13 mouse cellular contexts compared by ENCODE assay signal in genomic region chr11:80067558-80067957, GRCm38 (mm10). TPM values are rescaled to one million over a fixed set of nuclear protein-coding genes. Genes with fewer than 3 reads are reported as not detected.
DNase-seq lines count a peak whose midpoint lies in the region; ATAC-seq and TF ChIP-seq lines count a peak whose summit lies in the region.
"Had no signal": no experiment of that assay in that cellular context is flagged by ENCODE, and none has a peak within 500 bp of the region (broad histone marks: within the 10 kb centered on the region; RNA-seq: fewer than 3 reads in every experiment).

No protein-coding gene starts in this region.

- DNase-seq in embryonic facial prominence, embryonic 10.5 days (ENCODE audit: low spot score): no peak
- peak in 1 of 2 experiments; percentile 46 for DNase-seq in spleen, adult 2 months (ENCODE audit: low read depth in 1 of 2, low spot score in 2 of 2)
- DNase-seq in spleen, adult 12 weeks (ENCODE audit: low spot score): no peak
- no peak for DNase-seq in hindbrain, embryonic 10.5 days (ENCODE audit: low spot score)
- no peak for DNase-seq in midbrain, embryonic 14.5 days
- DNase-seq in retina, embryonic 14.5 days (ENCODE audit: low spot score): no peak
- DNase-seq: adrenal gland, postnatal 36 days; cerebellum, adult 8-10 months; right cerebral cortex, adult 18-20 months had no signal

- no peaks in the 10 kb centered on the region for H3K27me3 ChIP-seq in embryonic facial prominence, embryonic 15.5 days
- no peaks in the 10 kb centered on the region for H3K27me3 ChIP-seq in embryonic facial prominence, embryonic 10.5 days (replicated peaks; ENCODE audit: low read depth, poor library complexity, severe bottlenecking)
- no peaks in the 10 kb centered on the region for H3K27me3 ChIP-seq in spleen, adult 2 months (ENCODE audit: control insufficient read depth, insufficient read depth, low read length)
- H3K27me3 ChIP-seq in hindbrain, embryonic 10.5 days (ENCODE audit: insufficient read depth, poor library complexity, severe bottlenecking): no peaks in the 10 kb centered on the region
- H3K27me3 ChIP-seq in midbrain, embryonic 14.5 days (ENCODE audit: control insufficient read depth, insufficient read depth, low read length): no peaks in the 10 kb centered on the region
- H3K27me3 ChIP-seq: heart, embryonic 12.5 days had no signal

- 64% methylated on average over 5 of the region's 5 CpGs for whole genome bisulfite sequencing in embryonic facial prominence, embryonic 15.5 days
- WGBS in embryonic facial prominence, embryonic 10.5 days: 85% methylated on average over 5 of the region's 5 CpGs
- 8% methylated on average over 5 of the region's 5 CpGs for WGBS in spleen, adult 2 months
- 95% methylated on average over 5 of the region's 5 CpGs for WGBS in hindbrain, embryonic 10.5 days
- WGBS in midbrain, embryonic 14.5 days: 95% methylated on average over 5 of the region's 5 CpGs

- no peak for ATAC-seq in embryonic facial prominence, embryonic 15.5 days (ENCODE audit: insufficient number of reproducible peaks, low FRiP score, low TSS enrichment, low read depth)
- peak; percentile 62 for ATAC-seq in monocyte, adult 5-6 weeks (replicated peaks; ENCODE audit: insufficient number of reproducible peaks, low FRiP score, low TSS enrichment, poor library complexity, severe bottlenecking)
- no peak for ATAC-seq in midbrain, embryonic 14.5 days (ENCODE audit: low FRiP score, low TSS enrichment)

- no peak overlapping the region for H3K9ac ChIP-seq in embryonic facial prominence, embryonic 15.5 days
- no peak overlapping the region for H3K9ac ChIP-seq in midbrain, embryonic 14.5 days (replicated peaks; ENCODE audit: low read length)
- H3K9ac ChIP-seq: heart, embryonic 12.5 days had no signal

- no peak for TF ChIP-seq CTCF in spleen, adult 2 months (IDR thresholded peaks at IDR 0.05; ENCODE audit: extremely low read depth, insufficient read depth, insufficient read length, insufficient replicate concordance)

- no peak for TF ChIP-seq POLR2A in spleen, adult 2 months (IDR thresholded peaks at IDR 0.05; ENCODE audit: low read depth, low read length)

- 0 out of 2 replicates have a peak overlapping the region, but pooled peaks have one; percentile 1 for H3K27ac ChIP-seq in embryonic facial prominence, embryonic 15.5 days (replicated peaks)
- H3K27ac ChIP-seq in embryonic facial prominence, embryonic 10.5 days (replicated peaks): no peak overlapping the region
- H3K27ac ChIP-seq in spleen, adult 2 months (ENCODE audit: insufficient read depth, low read length): peak overlapping the region; percentile 90
- H3K27ac ChIP-seq in hindbrain, embryonic 10.5 days: no peak overlapping the region
- H3K27ac ChIP-seq in midbrain, embryonic 14.5 days (replicated peaks; ENCODE audit: low read depth, low read length): no peak overlapping the region
- H3K27ac ChIP-seq: stomach, postnatal 0 days had no signal

- H3K36me3 ChIP-seq in embryonic facial prominence, embryonic 15.5 days: peaks cover 5% of the 10 kb centered on the region; the same call in 1 of the 2 replicates
- peaks cover 29% of the 10 kb centered on the region for H3K36me3 ChIP-seq in embryonic facial prominence, embryonic 10.5 days (replicated peaks)
- H3K36me3 ChIP-seq in spleen, adult 2 months (ENCODE audit: control insufficient read depth, insufficient read depth, low read length): peaks cover 7% of the 10 kb centered on the region
- peaks cover 13% of the 10 kb centered on the region for H3K36me3 ChIP-seq in hindbrain, embryonic 10.5 days
- H3K36me3 ChIP-seq in midbrain, embryonic 14.5 days (ENCODE audit: control insufficient read depth, insufficient read depth, low read length): no peaks in the 10 kb centered on the region

- no peaks in the 10 kb centered on the region for H3K9me3 ChIP-seq in embryonic facial prominence, embryonic 15.5 days (replicated peaks)
- no peaks in the 10 kb centered on the region for H3K9me3 ChIP-seq in embryonic facial prominence, embryonic 10.5 days
- H3K9me3 ChIP-seq in hindbrain, embryonic 10.5 days: no peaks in the 10 kb centered on the region
- no peaks in the 10 kb centered on the region for H3K9me3 ChIP-seq in midbrain, embryonic 14.5 days (ENCODE audit: control insufficient read depth, low read length)
- H3K9me3 ChIP-seq: heart, embryonic 12.5 days had no signal

- no peak overlapping the region for H3K4me3 ChIP-seq in embryonic facial prominence, embryonic 15.5 days (replicated peaks)
- H3K4me3 ChIP-seq in embryonic facial prominence, embryonic 10.5 days: no peak overlapping the region
- H3K4me3 ChIP-seq in spleen, adult 2 months (ENCODE audit: extremely low read depth, insufficient read depth, insufficient read length): peak overlapping the region; percentile 35; the same call in 1 of the 2 replicates
- H3K4me3 ChIP-seq in hindbrain, embryonic 10.5 days: no peak overlapping the region
- H3K4me3 ChIP-seq in midbrain, embryonic 14.5 days (replicated peaks; ENCODE audit: low read depth, low read length): no peak overlapping the region
- H3K4me3 ChIP-seq: heart, embryonic 12.5 days had no signal

- H3K4me2 ChIP-seq in embryonic facial prominence, embryonic 15.5 days (replicated peaks): no peak overlapping the region
- H3K4me2 ChIP-seq in midbrain, embryonic 14.5 days (ENCODE audit: low read length): no peak overlapping the region
- H3K4me2 ChIP-seq: heart, embryonic 12.5 days had no signal

- no peaks in the 10 kb centered on the region for H3K4me1 ChIP-seq in embryonic facial prominence, embryonic 15.5 days
- H3K4me1 ChIP-seq in embryonic facial prominence, embryonic 10.5 days: no peaks in the 10 kb centered on the region
- peaks cover 19% of the 10 kb centered on the region for H3K4me1 ChIP-seq in spleen, adult 2 months (ENCODE audit: control insufficient read depth, insufficient read depth, insufficient read length)
- H3K4me1 ChIP-seq in hindbrain, embryonic 10.5 days (replicated peaks): no peaks in the 10 kb centered on the region
- no peaks in the 10 kb centered on the region for H3K4me1 ChIP-seq in midbrain, embryonic 14.5 days (ENCODE audit: control insufficient read depth, insufficient read depth, low read length)

RNA-seq across cellular contexts. Expression of gene Crlf3, which starts 13.2 kb away (rescaled TPM):
- 40.7 and 46.0 TPM in 2 replicates for polyA plus RNA-seq in embryonic facial prominence, embryonic 15.5 days (2015; fragmentation: Nextera tagmentation; extraction: Ambion mirVana)
- polyA plus RNA-seq in embryonic facial prominence, embryonic 10.5 days (2016; fragmentation: Nextera tagmentation; extraction: Ambion mirVana): 47.8 and 49.6 TPM in 2 replicates
- 49.7 and 52.2 TPM in 2 replicates for polyA plus RNA-seq in spleen, adult 2 months (2012; rRNA removed)
- 144 to 183 TPM (median 162 TPM) in 3 replicates for total RNA-seq in monocyte, adult 5-6 weeks (2017)
- polyA plus RNA-seq in hindbrain, embryonic 10.5 days (2016; fragmentation: Nextera tagmentation; extraction: Ambion mirVana): 24.5 and 38.0 TPM in 2 replicates
- polyA plus RNA-seq in midbrain, embryonic 14.5 days (2014; fragmentation: Nextera tagmentation; extraction: Ambion mirVana): 9.2 and 12.7 TPM in 2 replicates

RNA-seq across cellular contexts. Expression of gene Atad5, which starts 21.6 kb away (rescaled TPM):
- 8.5 and 9.3 TPM in 2 replicates for polyA plus RNA-seq in embryonic facial prominence, embryonic 15.5 days (2015; fragmentation: Nextera tagmentation; extraction: Ambion mirVana)
- polyA plus RNA-seq in embryonic facial prominence, embryonic 10.5 days (2016; fragmentation: Nextera tagmentation; extraction: Ambion mirVana): 18.9 and 20.3 TPM in 2 replicates
- polyA plus RNA-seq in spleen, adult 2 months (2012; rRNA removed): 0.60 and 0.62 TPM in 2 replicates
- total RNA-seq in monocyte, adult 5-6 weeks (2017): 3.5 to 5.8 TPM (median 4.6 TPM) in 3 replicates
- 11.5 and 16.2 TPM in 2 replicates for polyA plus RNA-seq in hindbrain, embryonic 10.5 days (2016; fragmentation: Nextera tagmentation; extraction: Ambion mirVana)
- 5.9 and 7.1 TPM in 2 replicates for polyA plus RNA-seq in midbrain, embryonic 14.5 days (2014; fragmentation: Nextera tagmentation; extraction: Ambion mirVana)

Comparison
In these comparisons a context has a peak if more than half of its experiments do, and no peak if none do; other contexts are left out.
1. H3K27ac ChIP-seq: peak in embryonic facial prominence, embryonic 15.5 days (single experiment) and spleen, adult 2 months (single experiment); none in embryonic facial prominence, embryonic 10.5 days (single experiment), hindbrain, embryonic 10.5 days (single experiment) and midbrain, embryonic 14.5 days (single experiment).